Mouse (Mus musculus): Measurements from ENCODE around the gene Clcn6.

Clcn6 gene

GRCm38 (mm10) chr4:148038600-148039253, at the start of gene Clcn6, which contains the start of gene Mthfr:
Gene Clcn6 (minus strand): TSS chr4:148038821.
Gene Mthfr (plus strand): TSS chr4:148039077.
- peak; percentile 99 for DNase-seq

DNA sequence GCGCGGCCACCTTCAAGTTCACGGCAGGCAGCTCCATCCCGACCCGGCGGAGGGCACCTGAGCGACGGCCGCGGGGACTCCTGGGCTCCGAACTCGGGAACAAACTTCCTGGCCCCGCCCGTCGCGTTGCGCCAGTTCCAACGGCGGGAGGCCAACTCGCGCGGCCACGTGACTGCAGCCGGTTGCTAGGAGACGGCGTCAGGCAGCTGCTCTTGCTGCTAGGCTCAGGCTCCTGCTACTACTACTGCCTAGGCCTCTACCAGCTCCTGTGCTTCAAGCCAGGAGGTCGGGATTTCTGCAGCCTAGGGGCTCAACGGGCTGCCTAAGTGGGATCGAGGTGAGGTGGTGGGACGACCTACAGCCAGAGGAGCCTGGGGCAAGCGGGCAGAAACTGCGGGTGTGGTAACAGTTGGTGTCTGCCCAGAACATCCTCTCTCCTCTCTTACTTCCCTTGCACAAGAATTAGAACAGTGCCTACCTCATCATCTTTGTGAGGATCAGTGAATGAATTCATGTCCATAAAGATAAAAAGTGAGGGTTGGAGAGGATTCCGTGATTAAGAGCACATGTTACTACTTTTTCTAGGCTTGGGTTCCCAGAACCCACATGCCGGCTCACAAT, 49.4 kb upstream of the Clcn6 start, which contains the start of gene Agtrap:
Gene Agtrap (minus strand): TSS at position 125 of the 621 bp plus-strand sequence.
- peak; percentile 85 to 86 for DNase-seq

DNA sequence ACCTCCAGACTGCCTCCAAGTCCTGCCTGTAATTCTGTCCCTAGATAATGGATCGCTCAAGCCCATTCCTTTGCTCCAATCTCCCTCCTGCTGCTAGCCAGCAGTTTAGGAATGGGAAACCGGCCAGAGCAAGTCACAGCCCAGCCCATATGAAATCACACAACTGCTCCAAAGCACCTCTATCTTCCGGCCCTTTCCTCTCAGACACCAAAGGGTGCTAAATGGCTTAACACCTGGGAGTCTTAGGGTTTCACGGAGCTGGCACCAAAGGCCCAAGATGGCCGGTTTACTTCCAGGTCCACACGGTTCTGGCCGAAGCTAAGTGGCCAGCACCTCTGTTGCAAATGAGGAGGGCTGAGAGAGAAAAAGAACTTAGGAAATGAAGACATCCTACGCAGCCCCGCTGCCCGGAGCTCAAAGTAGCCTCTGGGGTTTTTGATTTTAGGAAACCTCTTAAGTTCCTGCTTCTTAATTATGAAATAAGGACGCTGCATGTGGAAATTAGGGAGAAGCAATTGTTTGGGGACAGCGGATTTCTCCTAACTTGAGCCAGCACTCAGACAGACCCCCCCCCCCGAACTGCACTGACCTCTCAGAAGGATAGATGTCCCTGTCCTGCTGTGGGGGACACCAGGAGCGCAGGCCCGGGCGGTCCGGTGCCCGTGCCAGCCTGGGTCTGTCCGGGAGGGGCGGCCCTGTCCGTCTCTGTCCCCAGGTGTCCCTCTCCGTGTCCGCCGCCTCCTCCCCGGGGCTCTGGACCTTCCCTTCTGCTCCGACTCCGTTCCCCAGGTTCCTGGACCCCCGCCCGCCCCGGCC, 48.7 kb upstream of the Clcn6 start:
- DNase-seq, result no peak

DNA sequence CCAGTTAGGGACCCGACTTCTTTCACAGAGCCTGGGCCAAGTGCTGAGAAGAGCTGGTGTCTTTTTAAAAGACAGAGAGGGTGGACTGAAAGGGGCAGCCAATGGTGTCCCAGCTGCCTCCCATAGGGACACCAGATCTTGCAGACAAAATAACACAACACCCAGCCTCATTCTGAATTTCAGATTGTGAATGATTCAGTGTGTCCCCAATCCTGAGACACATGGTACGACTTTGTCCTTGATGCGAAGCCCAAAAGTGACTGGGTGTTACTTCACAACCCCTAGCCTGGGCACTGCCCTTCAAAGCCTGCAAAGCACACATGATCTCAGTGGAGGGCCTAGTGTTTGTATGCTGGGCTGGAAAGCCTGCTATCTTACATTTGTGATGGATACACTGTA, 47.3 kb upstream of the Clcn6 start:
- DNase-seq, result no peak

GRCm38 (mm10) chr4:148085131-148085906, 46.7 kb upstream of the Clcn6 start:
- no peak for DNase-seq

GRCm38 (mm10) chr4:148084261-148084714, 45.7 kb upstream of the Clcn6 start:
- DNase-seq, result no peak

- DNase-seq, result peak; percentile 43 to 48
Observed at GRCm38 (mm10) chr4:148083176-148083899, 44.7 kb upstream of the Clcn6 start.

DNA sequence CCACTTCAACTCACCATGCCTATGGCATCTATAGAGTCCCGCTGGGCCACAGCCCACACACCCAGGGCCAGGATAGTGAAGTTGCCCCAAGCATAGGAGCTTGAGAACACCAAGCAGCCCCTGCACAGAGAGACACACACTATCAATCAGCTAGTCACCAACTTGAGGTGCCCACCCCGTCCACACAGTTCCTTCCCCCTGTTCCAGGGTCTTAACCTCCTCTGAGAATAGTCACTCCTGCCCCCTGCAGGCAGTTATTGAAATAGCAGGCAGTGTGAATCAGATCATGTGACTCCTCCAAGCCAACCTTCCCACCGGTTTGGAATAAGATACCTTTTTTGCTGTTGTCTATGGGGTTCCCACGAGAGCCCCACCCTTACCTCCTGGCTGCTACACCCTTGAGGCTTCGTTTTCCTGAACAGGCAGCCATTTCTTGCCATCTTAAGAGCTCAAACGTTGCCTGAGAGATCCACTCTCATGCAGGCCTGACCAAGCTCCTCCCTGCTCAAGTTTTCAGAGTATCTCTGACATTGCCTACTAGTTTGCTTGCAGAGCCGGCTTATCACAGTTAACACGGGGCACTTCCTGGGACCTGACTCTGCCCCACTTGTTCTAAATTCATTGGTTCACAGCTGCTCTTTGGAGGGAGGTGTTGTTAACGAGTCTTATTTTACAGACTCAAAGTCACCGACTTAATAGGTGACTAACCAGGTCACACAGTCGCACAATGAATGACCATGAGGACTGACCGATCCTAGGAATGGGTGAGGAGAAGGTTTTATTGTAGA, 43.8 kb upstream of the Clcn6 start:
- peak; percentile 77 to 81 for DNase-seq

- no peak for DNase-seq
Observed at GRCm38 (mm10) chr4:148081201-148081600, 42.6 kb upstream of the Clcn6 start.

GRCm38 (mm10) chr4:148080597-148080973, 42.0 kb upstream of the Clcn6 start:
- no peak for DNase-seq

- no peak for DNase-seq
Observed at GRCm38 (mm10) chr4:148079944-148080596, 41.4 kb upstream of the Clcn6 start.

GRCm38 (mm10) chr4:148079212-148079611, 40.6 kb upstream of the Clcn6 start:
- no peak for DNase-seq

DNA sequence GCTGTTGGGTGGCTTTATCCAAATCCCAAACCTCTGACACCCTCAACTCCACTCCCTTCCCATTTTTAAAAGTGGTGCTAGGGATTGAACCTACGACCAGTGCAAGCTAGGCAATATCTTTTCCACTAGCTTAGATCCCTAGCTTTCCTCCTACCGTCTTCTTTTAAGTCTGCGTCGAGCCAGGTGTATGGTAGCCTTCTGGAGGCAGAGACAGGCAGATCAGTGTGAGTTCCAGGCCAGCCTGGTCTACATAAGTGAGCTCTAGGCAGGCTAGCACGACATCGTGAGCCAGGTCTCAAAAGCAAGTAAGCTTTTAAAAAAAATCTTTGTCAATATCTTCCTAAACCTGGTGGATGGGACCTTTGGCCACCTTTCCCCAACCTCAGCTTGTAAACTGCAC, 37.3 kb upstream of the Clcn6 start:
- DNase-seq, result no peak

DNA sequence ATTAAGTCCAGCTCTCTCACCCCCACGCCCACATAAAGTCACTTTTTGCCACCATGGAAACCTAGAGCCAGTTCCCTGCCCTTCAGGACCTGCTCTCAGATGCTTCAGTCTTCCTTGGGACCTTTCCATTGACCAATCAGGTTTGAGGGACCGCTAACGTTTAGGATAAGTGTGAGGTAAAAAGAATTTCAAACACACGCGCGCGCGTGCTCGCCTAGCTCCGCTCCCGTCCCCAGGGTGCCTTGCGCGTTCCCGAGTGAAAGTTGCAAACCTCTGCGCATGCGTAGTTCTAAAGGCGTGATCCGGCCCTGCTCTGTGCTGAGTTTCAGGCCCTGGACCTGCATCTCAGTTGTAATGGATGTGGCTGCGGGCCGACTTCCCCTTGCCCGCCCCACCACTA, 36.6 kb upstream of the Clcn6 start:
- peak; percentile 75 for DNase-seq

GRCm38 (mm10) chr4:148074521-148075189, 36.0 kb upstream of the Clcn6 start:
- peak; percentile 36 to 46 for DNase-seq

GRCm38 (mm10) chr4:148071508-148071907, 32.9 kb upstream of the Clcn6 start:
- no peak for DNase-seq

- DNase-seq, result no peak
Observed at GRCm38 (mm10) chr4:148069602-148070218, 31.1 kb upstream of the Clcn6 start.

DNA sequence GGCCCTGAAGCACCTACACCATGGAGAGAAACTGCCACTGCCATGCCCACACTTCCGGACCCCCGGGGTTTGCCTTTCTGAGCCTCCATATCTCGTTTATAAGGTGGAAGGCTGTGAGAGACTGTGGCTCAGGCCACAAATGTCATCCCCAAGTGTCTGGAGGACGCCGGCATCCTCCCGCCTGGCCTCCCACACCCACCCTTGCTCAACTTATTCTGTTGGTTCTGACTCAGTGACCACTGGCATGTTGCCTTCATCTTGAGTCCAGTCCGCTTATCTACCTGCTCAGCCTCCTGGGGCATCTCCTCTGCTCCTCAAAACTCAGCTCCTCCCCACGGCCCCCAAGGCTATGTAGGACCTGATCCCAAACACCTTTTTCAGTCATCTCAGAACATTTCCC, 28.7 kb upstream of the Clcn6 start:
- DNase-seq, result no peak

DNA sequence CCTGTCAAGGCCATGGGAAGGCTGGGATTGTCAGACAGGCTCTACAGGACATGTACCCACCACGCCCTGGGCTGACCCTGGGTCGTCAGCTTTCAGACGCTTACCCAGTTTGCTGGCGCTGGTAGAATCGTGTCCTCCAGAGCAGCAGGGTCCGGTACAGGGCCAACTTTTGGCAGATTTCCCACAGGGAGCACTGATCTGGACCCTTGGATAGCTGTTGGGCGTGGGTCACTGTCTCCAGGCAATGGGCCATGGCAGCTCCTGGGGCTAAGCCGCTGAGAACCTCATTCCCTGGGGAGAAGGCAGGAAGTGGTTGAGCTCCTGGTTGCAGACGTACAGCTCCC, 27.8 kb upstream of the Clcn6 start:
- no peak for DNase-seq
